Mouse (Mus musculus) embryonic facial prominence, embryonic 15.5 days (tissue): ENCODE results near the gene Gtf2b. TPM values are rescaled to one million over a fixed set of nuclear protein-coding genes. Genes with fewer than 3 reads are reported as not detected.

Experiments used
- ATAC-seq: fragments of 200-750 bp; cut with Nextera tagmentation; 2 replicates; pipeline ENCODE4 v1.8.0; 2017; ENCODE audit warnings: low read depth, moderate TSS enrichment; ENCODE audit not compliant: insufficient number of reproducible peaks, low FRiP score, low TSS enrichment
- H3K27ac ChIP-seq: fragments of 300-500 bp; sonication (generic); replicated peaks from 2 replicates; pipeline ENCODE4 v1.5.1; 2015; ENCODE audit warnings: mild to moderate bottlenecking, inconsistent platforms
- H3K27me3 ChIP-seq: fragments of 300-500 bp; sonication (generic); 2 replicates; pipeline ENCODE4 v1.6.1; 2015; ENCODE audit warnings: inconsistent platforms
- H3K36me3 ChIP-seq: fragments of 300-500 bp; sonication (generic); 2 replicates; pipeline ENCODE4 v1.6.1; 2015; ENCODE audit warnings: mild to moderate bottlenecking, inconsistent platforms
- H3K4me1 ChIP-seq: fragments of 300-500 bp; sonication (generic); 2 replicates; pipeline ENCODE4 v1.6.1; 2015; ENCODE audit warnings: inconsistent platforms
- H3K4me2 ChIP-seq: fragments of 300-500 bp; sonication (generic); replicated peaks from 2 replicates; pipeline ENCODE4 v1.6.1; 2015; ENCODE audit warnings: mild to moderate bottlenecking, inconsistent platforms
- H3K4me3 ChIP-seq: fragments of 300-500 bp; sonication (generic); replicated peaks from 2 replicates; pipeline ENCODE4 v1.5.1; 2015; ENCODE audit warnings: mild to moderate bottlenecking, inconsistent platforms
- H3K9ac ChIP-seq: fragments of 300-500 bp; sonication (generic); 2 replicates; pipeline ENCODE4 v1.6.1; 2015; ENCODE audit warnings: inconsistent platforms
- H3K9me3 ChIP-seq: fragments of 300-500 bp; sonication (generic); replicated peaks from 2 replicates; pipeline ENCODE4 v1.6.1; 2016; ENCODE audit warnings: inconsistent platforms
- WGBS: fragments of 180-500 bp; shearing (Covaris S2); methylation state at CpG from one replicate; pipeline ENCODE4 v1.1.7; 2015; 5-methylcytosine and 5-hydroxymethylcytosine counted together
- polyA plus RNA-seq: library from polyadenylated mRNA; unstranded; fragments of >200 nt; fragmentation: Nextera tagmentation; extraction: Ambion mirVana; gene quantifications from 2 replicates; pipeline ENCODE4 v1.2.1, GENCODE M21; 2015

Gtf2b gene
- polyA plus RNA-seq, 1 experiment from 2014 or later: 81.5 TPM

- Histone ChIP-seq H3K4me3 (no peak overlapping the region), H3K4me2 (no peak overlapping the region), H3K36me3 (peaks cover 12% of the 10 kb centered on the region; the same call in 1 of the 2 replicates), H3K4me1 (no peaks in the 10 kb centered on the region), H3K9ac (no peak overlapping the region), H3K9me3 (no peaks in the 10 kb centered on the region), H3K27ac (no peak overlapping the region), H3K27me3 (no peaks in the 10 kb centered on the region)
- WGBS: 90% methylated on average over 3 of the region's 3 CpGs
- ATAC-seq: no peak
Measured at GRCm38 (mm10) chr3:142817506-142817905, 52.7 kb downstream of the Gtf2b start.

GRCm38 (mm10) chr3:142823606-142824005 lies 58.8 kb downstream of the Gtf2b start:
- ATAC-seq: no peak
- Histone ChIP-seq H3K4me2 (no peak overlapping the region), H3K27me3 (no peaks in the 10 kb centered on the region), H3K36me3 (peaks cover 18% of the 10 kb centered on the region), H3K9me3 (no peaks in the 10 kb centered on the region), H3K4me3 (no peak overlapping the region), H3K27ac (no peak overlapping the region), H3K4me1 (no peaks in the 10 kb centered on the region), H3K9ac (no peak overlapping the region)
- WGBS: 81% methylated on average over 1 of the region's 1 CpGs

- 89% methylated on average over 4 of the region's 4 CpGs for WGBS
- no peak overlapping the region for H3K4me3 ChIP-seq
Measured at GRCm38 (mm10) chr3:142826449-142827146, 61.8 kb downstream of the Gtf2b start.

DNA sequence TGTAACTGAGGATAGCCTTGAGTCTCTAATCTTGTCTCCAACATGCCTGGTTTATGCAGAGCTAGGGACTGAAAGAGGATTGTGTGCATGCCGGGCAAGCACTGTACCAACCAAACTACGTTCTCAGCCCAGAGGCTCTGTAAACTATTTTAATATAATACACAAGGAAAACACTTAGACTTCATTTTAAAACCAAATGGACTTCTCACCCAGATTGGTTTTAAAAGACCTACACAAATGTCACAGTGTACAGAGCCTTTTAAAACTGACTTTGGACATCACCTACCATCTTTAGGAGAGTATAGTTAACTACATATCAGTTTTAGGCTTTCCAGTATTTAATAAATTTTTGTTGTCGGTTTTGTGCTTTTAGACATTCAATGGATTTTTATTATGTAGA lies 68.1 kb downstream of the Gtf2b start:
- H3K9me3 ChIP-seq: no peaks in the 10 kb centered on the region
- H3K4me2 ChIP-seq: no peak overlapping the region
- H3K36me3 ChIP-seq: peaks cover 9% of the 10 kb centered on the region
- ATAC-seq: no peak
- H3K9ac ChIP-seq: no peak overlapping the region
- WGBS: 94% methylated on average over 3 of the region's 3 CpGs
- H3K4me3 ChIP-seq: no peak overlapping the region
- no peaks in the 10 kb centered on the region for H3K27me3 ChIP-seq
- no peaks in the 10 kb centered on the region for H3K4me1 ChIP-seq
- no peak overlapping the region for H3K27ac ChIP-seq

More at GRCm38 (mm10) chr3:142826449-142827146, 61.8 kb downstream of the Gtf2b start:
- Histone ChIP-seq H3K27ac (no peak overlapping the region), H3K9ac (no peak overlapping the region), H3K36me3 (peaks cover 16% of the 10 kb centered on the region), H3K27me3 (no peaks in the 10 kb centered on the region), H3K4me1 (no peaks in the 10 kb centered on the region), H3K4me2 (no peak overlapping the region), H3K9me3 (no peaks in the 10 kb centered on the region)
- ATAC-seq: no peak

Other genes starting within 250 kb of the Gtf2b start
- 2.6 and 3.6 TPM in 2 replicates for gene Gbp7, start 234.7 kb upstream of the Gtf2b start, polyA plus RNA-seq
- 1.4 and 1.7 TPM in 2 replicates for gene Gbp3, start 205.0 kb upstream of the Gtf2b start, polyA plus RNA-seq
- gene Gbp2b, start 170.2 kb upstream of the Gtf2b start, polyA plus RNA-seq: not detected in 2 replicates
- 0.85 and 1.0 TPM in 2 replicates for gene Gbp2, start 144.4 kb upstream of the Gtf2b start, polyA plus RNA-seq
- 14.5 and 15.0 TPM in 2 replicates for gene Kyat3, start 64.0 kb upstream of the Gtf2b start, polyA plus RNA-seq
- gene Pkn2, start 117.0 kb downstream of the Gtf2b start, polyA plus RNA-seq: 41.4 and 44.0 TPM in 2 replicates